Mouse (Mus musculus): ENCODE measurements around the gene Rps2. TPM values are rescaled to one million over a fixed set of nuclear protein-coding genes. Genes with fewer than 3 reads are reported as not detected.
A peak's percentile ranks its signal among the peaks of the same experiment; 100 is the strongest.
"Not testable (repeated sequence)": the region's sequence is repeated elsewhere in the genome, so short reads cannot be mapped to it uniquely, and the experiment has no call there.

The Rps2 gene
- total RNA-seq (2021) = 100 to 1,000 TPM; 867 to 881 TPM
- long read RNA-seq, experiment 1, transcript Rps2-201 (5 exons, 1,094 nt) = minor isoform, 38 of 251 reads
- long read RNA-seq, experiment 1, transcript Rps2-208 (6 exons, 998 nt) = major isoform, 199 of 251 reads
- long read RNA-seq, experiment 1, partial matches to known transcripts = 7 of 251 reads
- long read RNA-seq, experiment 1, other reads (novel, unspliced or antisense) = 5 of 251 reads
- long read RNA-seq, experiment 2, transcript Rps2-201 (5 exons, 1,094 nt) = minor isoform, 33 of 317 reads
- long read RNA-seq, experiment 2, transcript Rps2-208 (6 exons, 998 nt) = major isoform, 273 of 317 reads
- long read RNA-seq, experiment 2, partial matches to known transcripts = 4 of 317 reads
- long read RNA-seq, experiment 2, other reads (novel, unspliced or antisense) = 7 of 317 reads

- DNase-seq (ENCODE audit: low spot score in 2 of 2) = no peak
Measured at GRCm38 (mm10) chr17:24717943-24718342, at the start of gene Rps2, which contains the start of gene Rnf151. Gene Rps2, plus strand, starts transcription at chr17:24718116. Gene Rnf151, minus strand, starts transcription at chr17:24718063.

GRCm38 (mm10) chr17:24669214-24669544 lies 48.7 kb upstream of the Rps2 start:
- not testable (repeated sequence) for DNase-seq (ENCODE audit: low spot score in 2 of 2)

- peak; percentile 80 to 84 for DNase-seq (ENCODE audit: low spot score in 2 of 2)
Measured at GRCm38 (mm10) chr17:24669545-24670245, 48.2 kb upstream of the Rps2 start, which contains the start of gene Zfp598. Gene Zfp598, plus strand, starts transcription at chr17:24669687.

- no peak for DNase-seq (ENCODE audit: low spot score in 2 of 2)
Measured at GRCm38 (mm10) chr17:24670246-24670844, 47.6 kb upstream of the Rps2 start.

- DNase-seq (ENCODE audit: low spot score in 2 of 2) = no peak
Measured at GRCm38 (mm10) chr17:24671346-24671745, 46.6 kb upstream of the Rps2 start.

- peak in 1 of 2 experiments; percentile 38 for DNase-seq (ENCODE audit: low spot score in 2 of 2)
Measured at GRCm38 (mm10) chr17:24672141-24672540, 45.8 kb upstream of the Rps2 start.

- no peak for DNase-seq (ENCODE audit: low spot score in 2 of 2)
Measured at GRCm38 (mm10) chr17:24674277-24674676, 43.6 kb upstream of the Rps2 start.

GRCm38 (mm10) chr17:24676187-24676586 lies 41.7 kb upstream of the Rps2 start:
- peak in 1 of 2 experiments; percentile 50 for DNase-seq (ENCODE audit: low spot score in 2 of 2)

GRCm38 (mm10) chr17:24676877-24677276 lies 41.0 kb upstream of the Rps2 start:
- no peak for DNase-seq (ENCODE audit: low spot score in 2 of 2)

GRCm38 (mm10) chr17:24677500-24678080 lies 40.3 kb upstream of the Rps2 start:
- no peak for DNase-seq (ENCODE audit: low spot score in 2 of 2)

GRCm38 (mm10) chr17:24686514-24686913 lies 31.4 kb upstream of the Rps2 start:
- no peak for DNase-seq (ENCODE audit: low spot score in 2 of 2)

- no peak for DNase-seq (ENCODE audit: low spot score in 2 of 2)
Measured at GRCm38 (mm10) chr17:24687146-24687595, 30.7 kb upstream of the Rps2 start.

- no peak for DNase-seq (ENCODE audit: low spot score in 2 of 2)
Measured at GRCm38 (mm10) chr17:24687599-24687998, 30.3 kb upstream of the Rps2 start.

- DNase-seq (ENCODE audit: low spot score in 2 of 2) = no peak
Measured at GRCm38 (mm10) chr17:24689251-24690081, 28.4 kb upstream of the Rps2 start, which contains the start of gene Syngr3. Gene Syngr3, minus strand, starts transcription at chr17:24689955.

- no peak for DNase-seq (ENCODE audit: low spot score in 2 of 2)
Measured at GRCm38 (mm10) chr17:24692385-24692784, 25.5 kb upstream of the Rps2 start.

- DNase-seq (ENCODE audit: low spot score in 2 of 2) = no peak
Measured at GRCm38 (mm10) chr17:24695326-24696010, 22.4 kb upstream of the Rps2 start.

- peak; percentile 66 to 81 for DNase-seq (ENCODE audit: low spot score in 2 of 2)
Measured at GRCm38 (mm10) chr17:24696011-24696697, 21.8 kb upstream of the Rps2 start, which contains the start of the genes Gfer and Noxo1. Gene Gfer, minus strand, starts transcription at chr17:24696156. Gene Noxo1, plus strand, starts transcription at chr17:24696234.

- no peak for DNase-seq (ENCODE audit: low spot score in 2 of 2)
Measured at GRCm38 (mm10) chr17:24697985-24698384, 19.9 kb upstream of the Rps2 start.

GRCm38 (mm10) chr17:24698715-24699114 lies 19.2 kb upstream of the Rps2 start:
- DNase-seq (ENCODE audit: low spot score in 2 of 2) = no peak
